ENCODE assay signal across 13 mouse cellular contexts in the genomic region with DNA sequence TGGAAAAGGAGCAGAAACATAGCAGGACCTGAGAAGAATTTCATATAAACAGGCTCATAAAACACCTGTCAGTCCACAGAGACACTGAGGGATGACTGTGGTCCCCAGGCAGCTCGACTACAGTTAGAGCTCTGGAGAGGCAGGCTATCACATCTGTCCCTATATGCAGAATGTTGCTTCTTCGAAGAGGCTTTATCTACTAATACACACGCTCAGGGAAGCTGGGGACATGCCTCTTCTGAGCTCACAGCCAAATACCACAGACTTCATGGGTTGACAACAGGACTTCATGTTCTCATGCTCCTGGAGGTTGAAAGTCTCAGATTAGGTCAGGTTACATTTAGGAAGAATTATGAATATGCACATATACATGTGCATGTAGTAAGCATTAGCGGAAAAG.
"Had no signal": no experiment of that assay in that cellular context is flagged by ENCODE, and none has a peak within 500 bp of the region (broad histone marks: within the 10 kb centered on the region; RNA-seq: fewer than 3 reads in every experiment).

No protein-coding gene starts in this region.

- H3K9ac ChIP-seq: intestine, embryonic 15.5 days; limb, embryonic 15.5 days; lung, embryonic 14.5 days; midbrain, embryonic 12.5 days had no signal

- H3K4me2 ChIP-seq: intestine, embryonic 15.5 days; limb, embryonic 15.5 days; lung, embryonic 14.5 days; midbrain, embryonic 12.5 days had no signal

- H3K36me3 ChIP-seq: intestine, embryonic 15.5 days; limb, embryonic 15.5 days; midbrain, embryonic 12.5 days had no signal

- ATAC-seq: intestine, embryonic 15.5 days had no signal

- H3K4me3 ChIP-seq: intestine, embryonic 15.5 days; limb, embryonic 15.5 days; megakaryocyte, embryonic 14.5 days; midbrain, embryonic 12.5 days had no signal

- H3K27ac ChIP-seq: intestine, embryonic 15.5 days; limb, embryonic 15.5 days; midbrain, embryonic 12.5 days had no signal

- DNase-seq: kidney, adult 18-20 months; kidney, postnatal 10 days; kidney, postnatal 4 days; lung, embryonic 14.5 days; lung, postnatal 10 days; lung, postnatal 4 days; right cerebral cortex, postnatal 4 days; spleen, adult 18-20 months; thymus, postnatal 36 days had no signal

- H3K27me3 ChIP-seq: intestine, embryonic 15.5 days; limb, embryonic 15.5 days; megakaryocyte, embryonic 14.5 days; midbrain, embryonic 12.5 days had no signal

- H3K9me3 ChIP-seq: intestine, embryonic 15.5 days; limb, embryonic 15.5 days; midbrain, embryonic 12.5 days had no signal

- H3K4me1 ChIP-seq: intestine, embryonic 15.5 days; limb, embryonic 15.5 days; megakaryocyte, embryonic 14.5 days; midbrain, embryonic 12.5 days had no signal
